Mouse (Mus musculus): ENCODE measurements at regions not wholly inside any gene's neighbourhood (a gene's known extent, or its start where the extent isn't known, plus 50 kb on each side); places are given as distances from the start of the nearest gene placed in this dataset.

DNA sequence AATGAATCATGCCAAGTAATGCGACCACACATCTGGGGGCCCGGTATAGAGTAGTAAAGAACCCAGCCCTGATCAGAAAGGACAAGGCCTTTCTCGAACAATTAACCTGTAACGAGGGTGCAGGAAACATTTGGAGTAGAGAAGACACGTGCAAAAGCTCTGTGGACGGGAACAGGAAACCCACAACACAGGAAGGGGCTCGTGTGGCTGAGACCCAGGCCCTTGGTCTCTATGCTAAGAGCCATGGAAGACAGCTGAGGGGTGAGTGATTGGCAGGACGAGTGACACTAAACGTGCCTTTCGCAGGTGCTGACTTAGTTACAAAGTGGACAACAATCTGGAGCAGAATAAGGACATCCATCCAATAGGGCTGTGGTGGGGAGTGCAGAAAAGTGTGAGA is 106.3 kb downstream of the Sp3 start:
- TF ChIP-seq EP300 (IDR thresholded peaks at IDR 0.05): no peak
- TF ChIP-seq CTCF (IDR thresholded peaks at IDR 0.05): no peak
